19 mouse cellular contexts compared by ENCODE assay signal in the genomic region with DNA sequence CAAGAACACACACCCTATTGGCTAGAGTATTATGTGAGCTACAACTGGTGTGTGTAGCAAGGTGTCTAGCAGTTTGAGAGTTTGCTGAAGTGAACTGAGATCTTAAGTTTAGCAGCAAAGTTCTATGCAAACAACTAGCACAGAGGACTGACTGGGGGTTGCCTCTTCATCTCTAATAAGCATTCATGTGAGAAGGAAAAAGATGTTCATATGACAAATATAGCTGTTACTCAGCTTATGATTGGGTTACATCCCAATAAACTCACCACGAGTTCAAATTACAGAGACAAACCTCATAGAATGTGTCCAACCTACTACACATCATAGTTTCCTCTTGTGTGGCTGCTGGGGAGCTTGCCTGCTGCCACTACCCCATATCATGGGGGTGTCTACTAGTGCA.
DNase-seq lines count a peak whose midpoint lies in the region; ATAC-seq and TF ChIP-seq lines count a peak whose summit lies in the region.
"Had no signal": no experiment of that assay in that cellular context is flagged by ENCODE, and none has a peak within 500 bp of the region (broad histone marks: within the 10 kb centered on the region; RNA-seq: fewer than 3 reads in every experiment).

No protein-coding gene starts in this region.

- TF ChIP-seq POLR2A in embryonic fibroblast, embryonic 13.5 days (IDR thresholded peaks at IDR 0.05; ENCODE audit: low read depth, low read length) = no peak
- TF ChIP-seq POLR2A in myocyte (IDR thresholded peaks at IDR 0.05; ENCODE audit: insufficient read length, low read depth) = no peak

- H3K4me1 ChIP-seq in heart, embryonic 10.5 days = peaks cover 31% of the 10 kb centered on the region
- H3K4me1 ChIP-seq in intestine, embryonic 14.5 days (replicated peaks; ENCODE audit: control insufficient read depth, insufficient read depth, low read length) = peaks cover 41% of the 10 kb centered on the region
- H3K4me1 ChIP-seq in intestine, embryonic 15.5 days (replicated peaks) = peaks cover 17% of the 10 kb centered on the region
- peaks cover 25% of the 10 kb centered on the region for H3K4me1 ChIP-seq in embryonic fibroblast, embryonic 13.5 days (ENCODE audit: control insufficient read depth, insufficient read depth, low read length)
- H3K4me1 ChIP-seq: midbrain, embryonic 12.5 days had no signal

- H3K4me3 ChIP-seq in heart, embryonic 10.5 days = no peak overlapping the region
- H3K4me3 ChIP-seq in intestine, embryonic 14.5 days (ENCODE audit: low read depth, low read length) = no peak overlapping the region
- no peak overlapping the region for H3K4me3 ChIP-seq in intestine, embryonic 15.5 days (replicated peaks)
- no peak overlapping the region for H3K4me3 ChIP-seq in embryonic fibroblast, embryonic 13.5 days (ENCODE audit: insufficient read depth, low read length)
- H3K4me3 ChIP-seq in myocyte = no peak overlapping the region
- H3K4me3 ChIP-seq: forebrain, embryonic 13.5 days; left cerebral cortex, adult 2 months; midbrain, embryonic 12.5 days; stomach, embryonic 15.5 days had no signal

- H3K79me2 ChIP-seq in myocyte (ENCODE audit: control insufficient read depth, insufficient read depth) = no peaks in the 10 kb centered on the region

- intact Hi-C loops in left cerebral cortex, postnatal 25 days (cut with DNase I) = no loop called here

- H3K27ac ChIP-seq in heart, embryonic 10.5 days = peak overlapping the region; percentile 17; the same call in 1 of the 2 replicates
- H3K27ac ChIP-seq in intestine, embryonic 14.5 days (ENCODE audit: low read depth) = peak overlapping the region; percentile 77; the same call in 1 of the 2 replicates
- no peak overlapping the region for H3K27ac ChIP-seq in intestine, embryonic 15.5 days
- H3K27ac ChIP-seq in embryonic fibroblast, embryonic 13.5 days (ENCODE audit: insufficient read depth, low read length) = peak overlapping the region; percentile 76
- H3K27ac ChIP-seq: forebrain, embryonic 13.5 days; left cerebral cortex, adult 2 months; midbrain, embryonic 12.5 days had no signal

- no peak for TF ChIP-seq CTCF in embryonic fibroblast, embryonic 13.5 days (IDR thresholded peaks at IDR 0.05; ENCODE audit: borderline replicate concordance, insufficient read depth, low read length)

- no peaks in the 10 kb centered on the region for H3K36me3 ChIP-seq in heart, embryonic 10.5 days
- H3K36me3 ChIP-seq in intestine, embryonic 14.5 days (ENCODE audit: control insufficient read depth, insufficient read depth, low read length) = no peaks in the 10 kb centered on the region
- no peaks in the 10 kb centered on the region for H3K36me3 ChIP-seq in intestine, embryonic 15.5 days
- H3K36me3 ChIP-seq in myocyte (ENCODE audit: control insufficient read depth, insufficient read depth) = no peaks in the 10 kb centered on the region
- H3K36me3 ChIP-seq: midbrain, embryonic 12.5 days; stomach, embryonic 15.5 days had no signal

- H3K27me3 ChIP-seq in heart, embryonic 10.5 days (ENCODE audit: insufficient read depth, poor library complexity, severe bottlenecking) = no peaks in the 10 kb centered on the region
- no peaks in the 10 kb centered on the region for H3K27me3 ChIP-seq in intestine, embryonic 14.5 days (replicated peaks; ENCODE audit: control insufficient read depth, insufficient read depth, low read length)
- H3K27me3 ChIP-seq in intestine, embryonic 15.5 days (replicated peaks) = no peaks in the 10 kb centered on the region
- no peaks in the 10 kb centered on the region for H3K27me3 ChIP-seq in myocyte (ENCODE audit: control insufficient read depth, insufficient read depth, insufficient read length)
- H3K27me3 ChIP-seq: forebrain, embryonic 13.5 days; midbrain, embryonic 12.5 days; stomach, embryonic 15.5 days had no signal

- no peaks in the 10 kb centered on the region for H3K9me3 ChIP-seq in heart, embryonic 10.5 days
- H3K9me3 ChIP-seq in intestine, embryonic 14.5 days (ENCODE audit: control insufficient read depth, low read length) = no peaks in the 10 kb centered on the region
- no peaks in the 10 kb centered on the region for H3K9me3 ChIP-seq in intestine, embryonic 15.5 days
- H3K9me3 ChIP-seq: forebrain, embryonic 13.5 days; midbrain, embryonic 12.5 days; stomach, embryonic 15.5 days had no signal

- WGBS in heart, embryonic 10.5 days = 69% methylated on average over 1 of the region's 1 CpGs
- 80% methylated on average over 1 of the region's 1 CpGs for WGBS in intestine, embryonic 14.5 days
- WGBS in intestine, embryonic 15.5 days = 87% methylated on average over 1 of the region's 1 CpGs

- no peak overlapping the region for H3K4me2 ChIP-seq in intestine, embryonic 14.5 days (ENCODE audit: low read length)
- no peak overlapping the region for H3K4me2 ChIP-seq in intestine, embryonic 15.5 days (replicated peaks)
- H3K4me2 ChIP-seq in myocyte (ENCODE audit: low read depth) = peak overlapping the region; percentile 67
- H3K4me2 ChIP-seq: forebrain, embryonic 13.5 days; midbrain, embryonic 12.5 days; stomach, embryonic 15.5 days had no signal

- ATAC-seq in intestine, embryonic 14.5 days (replicated peaks; ENCODE audit: low FRiP score, low TSS enrichment, low read depth) = no peak
- ATAC-seq in intestine, embryonic 15.5 days = no peak
- ATAC-seq: forebrain, embryonic 13.5 days; intestine, embryonic 16.5 days; lung, postnatal 0 days had no signal

- no peak overlapping the region for H3K9ac ChIP-seq in intestine, embryonic 14.5 days (ENCODE audit: low read length)
- H3K9ac ChIP-seq in intestine, embryonic 15.5 days = no peak overlapping the region
- H3K9ac ChIP-seq: forebrain, embryonic 13.5 days; midbrain, embryonic 12.5 days; stomach, embryonic 15.5 days had no signal

- DNase-seq in heart, embryonic 10.5 days (ENCODE audit: low spot score) = no peak
- DNase-seq in heart, adult 9 months (ENCODE audit: low spot score in 2 of 2) = no peak
- DNase-seq in intestine, embryonic 14.5 days (ENCODE audit: low spot score) = no peak
- no peak for DNase-seq in right cerebral cortex, postnatal 14 days
- no peak for DNase-seq in left cerebral cortex, postnatal 25 days (ENCODE audit: low spot score in 2 of 2)
- DNase-seq: cerebellum, adult 18-20 months; kidney, postnatal 36 days; liver; spleen, adult 18-20 months; thymus, adult 2 months had no signal

- no peak overlapping the region for H3ac ChIP-seq in myocyte (ENCODE audit: control insufficient read depth, insufficient read length)

TF ChIP-seq in myocyte, 11 proteins besides CTCF, POLR2A, EP300 and RAD21:
- TF ChIP-seq CEBPB (IDR thresholded peaks at IDR 0.05; ENCODE audit: insufficient read depth, poor library complexity, severe bottlenecking) (no peak), MYOG (IDR thresholded peaks at IDR 0.05; ENCODE audit: control insufficient read depth in 1 of 3, insufficient read depth in 1 of 3, insufficient read length in 2 of 3, low read depth in 2 of 3) (no peak), MAX (IDR thresholded peaks at IDR 0.05; ENCODE audit: low read depth) (no peak), SRF (IDR thresholded peaks at IDR 0.05; ENCODE audit: control insufficient read depth, insufficient read length, low read depth) (no peak), TCF12 (IDR thresholded peaks at IDR 0.05; ENCODE audit: insufficient read depth, poor library complexity, severe bottlenecking) (no peak), REST (IDR thresholded peaks at IDR 0.05; ENCODE audit: insufficient read depth, insufficient read length) (no peak), USF1 (IDR thresholded peaks at IDR 0.05; ENCODE audit: low read depth) (no peak), MYOD1 (IDR thresholded peaks at IDR 0.05; ENCODE audit: control insufficient read depth in 1 of 3, insufficient read length in 2 of 3, low read depth in 2 of 3) (no peak), TCF3 (IDR thresholded peaks at IDR 0.05; ENCODE audit: insufficient read length, low read depth) (no peak), E2F4 (IDR thresholded peaks at IDR 0.05; ENCODE audit: insufficient read depth) (no peak), POLR2AphosphoS2 (IDR thresholded peaks at IDR 0.05; ENCODE audit: insufficient read length, low read depth) (no peak)
